Mouse (Mus musculus): ENCODE results near the gene Podxl.

Gene Podxl

DNA sequence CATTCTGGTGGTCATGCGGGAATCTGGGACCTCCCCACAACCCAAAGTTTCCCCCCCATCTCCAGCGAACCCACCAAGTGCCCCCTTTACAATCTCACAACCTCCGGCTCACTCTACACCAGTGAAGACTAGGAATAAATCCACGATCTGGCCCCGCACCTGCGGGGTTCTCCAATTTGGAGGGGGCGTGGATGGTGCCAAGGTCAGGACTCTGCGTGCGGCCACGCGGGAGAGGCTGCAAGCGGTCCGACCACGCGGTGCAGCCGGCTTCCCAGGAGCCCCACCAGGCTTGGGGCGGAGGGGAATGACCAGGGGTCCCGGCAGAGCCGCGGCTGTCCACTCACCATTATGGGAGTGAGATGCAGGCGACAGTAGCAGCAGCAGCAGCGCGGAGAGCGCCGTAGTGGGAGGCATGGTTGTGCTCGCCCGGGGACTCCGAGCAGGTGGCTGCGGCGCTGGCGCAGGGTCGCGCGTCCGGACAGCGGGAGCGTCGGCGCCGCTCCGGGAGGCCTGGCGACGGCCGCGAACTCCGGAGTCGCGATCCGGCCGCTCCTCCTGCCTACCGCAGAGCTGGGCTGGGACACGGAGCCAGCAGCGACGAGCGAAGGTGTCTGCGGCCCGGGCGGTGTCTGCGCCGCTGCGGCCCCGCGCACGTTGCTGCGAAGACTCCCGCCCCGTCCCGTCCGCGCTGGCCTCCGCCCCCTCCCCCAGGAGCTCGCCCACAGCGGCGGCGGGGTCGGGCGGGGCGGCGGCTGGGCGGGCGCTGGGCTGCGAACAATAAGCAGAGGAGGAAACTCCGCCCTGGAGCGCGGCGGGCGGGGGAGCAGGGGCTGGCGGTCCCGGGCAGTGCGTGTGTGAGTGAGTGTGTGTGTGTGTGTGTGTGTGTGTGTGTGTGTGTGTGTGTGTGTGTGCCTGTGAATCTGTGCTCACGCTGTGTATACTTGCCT, at the start of gene Podxl:
Podxl (minus strand) TSS at position 747 of the 947 bp plus-strand sequence.
- DNase-seq (ENCODE audit: low spot score in 2 of 2) = peak; percentile 37 to 70

DNA sequence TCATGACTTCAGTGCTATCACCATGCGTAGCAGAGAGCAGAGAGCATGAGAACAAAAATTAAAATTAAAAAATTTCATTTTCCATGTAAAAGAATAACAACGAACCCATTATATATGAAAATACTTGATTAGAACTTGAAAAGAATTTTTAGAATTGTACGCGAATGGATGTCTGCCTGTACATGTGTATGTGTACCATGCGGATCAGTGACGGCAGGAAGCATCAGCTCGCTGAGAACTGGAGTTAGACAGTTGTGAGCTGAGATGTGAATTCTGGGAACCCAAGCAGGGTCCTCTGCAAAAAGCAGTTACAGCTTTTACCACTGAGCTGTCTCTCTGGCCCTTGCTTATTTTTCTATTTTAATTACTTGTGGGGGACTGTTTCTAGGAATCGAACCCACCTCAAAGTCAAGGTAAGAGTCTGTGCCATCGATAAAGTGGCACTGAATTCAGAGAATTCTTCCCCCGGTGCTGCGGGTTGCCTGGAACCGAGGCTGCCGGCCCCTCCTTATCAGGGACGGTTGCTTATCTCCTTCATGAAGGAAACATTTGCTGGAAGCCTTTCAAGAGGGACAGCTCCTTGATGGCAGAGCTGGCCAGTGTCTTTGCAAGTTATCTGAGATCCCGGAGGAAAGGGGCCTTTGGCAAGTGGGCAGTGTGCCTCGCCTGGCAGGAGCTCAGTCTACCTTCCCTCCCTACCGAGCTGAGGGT, 48.9 kb upstream of the Podxl start:
- DNase-seq (ENCODE audit: low spot score in 2 of 2) = no peak

DNA sequence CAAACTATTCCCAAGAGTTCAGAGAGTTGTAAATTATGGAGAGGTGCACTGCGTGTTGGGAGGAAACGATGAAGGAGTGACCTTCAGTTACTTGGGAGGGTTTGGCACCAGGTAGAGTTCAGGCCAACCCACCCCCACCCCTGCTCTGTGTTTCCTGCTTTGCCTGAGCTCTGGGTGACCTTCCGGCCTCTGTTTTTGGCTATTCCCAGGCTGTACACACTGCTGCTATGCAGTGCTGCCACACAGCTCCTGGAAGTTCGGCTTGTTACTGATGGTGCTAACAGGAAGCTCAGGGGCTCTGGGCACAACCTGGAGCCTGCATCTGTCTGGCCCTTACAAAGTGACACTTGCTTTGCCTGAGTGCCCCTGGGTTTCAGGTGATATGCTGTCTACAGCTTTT, 42.6 kb upstream of the Podxl start:
- DNase-seq (ENCODE audit: low spot score in 2 of 2) = no peak

DNA sequence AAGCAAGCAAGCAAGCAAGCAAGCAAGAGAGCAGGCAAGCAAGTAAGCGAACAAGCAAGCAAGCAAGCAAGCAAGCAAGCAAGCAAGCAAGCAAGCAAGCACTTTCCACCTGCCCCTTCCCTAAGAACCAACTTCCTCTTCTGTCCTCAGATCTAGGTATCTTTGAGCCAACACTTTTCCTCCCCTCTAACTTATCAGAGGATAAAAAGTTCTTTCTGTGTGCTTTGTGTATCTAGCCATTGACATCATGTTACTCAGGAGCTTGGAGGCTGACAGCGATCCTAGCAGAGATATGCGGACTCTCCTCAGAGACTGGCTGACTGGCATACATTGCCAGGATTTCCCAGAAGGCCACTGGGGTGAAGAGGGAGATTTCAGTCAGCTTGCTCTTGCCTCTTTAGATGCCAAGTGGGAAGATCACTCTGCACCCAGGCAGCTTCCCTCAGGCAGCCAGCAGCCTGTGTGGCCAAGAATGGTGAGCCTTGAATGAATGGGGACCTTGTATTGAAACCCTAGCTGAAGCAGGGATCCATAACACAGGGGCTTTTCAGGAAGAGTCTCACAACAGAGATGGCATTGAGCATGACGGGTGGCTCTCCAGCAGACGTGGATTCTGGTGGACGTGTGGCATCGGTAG, 41.0 kb upstream of the Podxl start:
- no peak for DNase-seq (ENCODE audit: low spot score in 2 of 2)

DNA sequence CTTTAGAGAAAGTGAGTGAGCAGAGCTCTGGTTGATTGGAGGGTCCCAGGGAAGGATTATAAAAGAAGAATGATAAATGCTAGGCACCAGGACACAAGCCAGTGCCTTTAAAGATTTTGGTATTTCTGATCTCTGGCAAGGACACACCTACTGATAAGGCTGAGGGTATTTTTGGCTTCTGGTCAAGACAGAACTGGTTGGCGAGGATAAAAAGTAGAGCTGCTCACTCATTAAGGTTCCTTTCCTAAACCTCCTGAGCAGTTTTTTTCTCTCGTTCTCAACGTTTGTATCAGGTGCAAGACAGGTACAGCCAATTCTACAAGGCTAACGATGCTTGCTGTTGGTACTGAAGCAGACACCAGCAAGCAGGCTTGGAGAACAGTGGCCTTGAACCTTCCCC, 38.7 kb upstream of the Podxl start:
- no peak for DNase-seq (ENCODE audit: low spot score in 2 of 2)

DNA sequence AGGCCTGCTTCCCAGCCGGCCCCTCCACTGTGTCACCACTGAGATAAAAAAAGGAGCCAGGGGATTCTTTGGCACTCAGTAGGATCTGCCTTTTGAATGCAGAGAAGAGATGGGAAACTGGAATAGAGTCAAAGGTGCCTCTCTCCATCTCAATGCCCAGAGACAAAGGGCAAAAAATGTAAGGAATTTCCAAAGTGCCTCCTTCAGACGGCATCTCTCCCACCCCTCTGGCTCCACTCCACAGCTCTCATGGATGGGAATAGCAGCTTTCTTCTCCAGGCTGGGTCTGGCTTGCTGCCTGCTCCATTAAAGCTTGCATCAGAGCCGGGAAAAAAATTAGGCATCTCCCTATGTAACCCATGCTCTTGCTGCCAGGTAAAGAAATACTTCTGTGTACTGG, 37.4 kb upstream of the Podxl start:
- DNase-seq (ENCODE audit: low spot score in 2 of 2) = peak in 1 of 2 experiments; percentile 24

DNA sequence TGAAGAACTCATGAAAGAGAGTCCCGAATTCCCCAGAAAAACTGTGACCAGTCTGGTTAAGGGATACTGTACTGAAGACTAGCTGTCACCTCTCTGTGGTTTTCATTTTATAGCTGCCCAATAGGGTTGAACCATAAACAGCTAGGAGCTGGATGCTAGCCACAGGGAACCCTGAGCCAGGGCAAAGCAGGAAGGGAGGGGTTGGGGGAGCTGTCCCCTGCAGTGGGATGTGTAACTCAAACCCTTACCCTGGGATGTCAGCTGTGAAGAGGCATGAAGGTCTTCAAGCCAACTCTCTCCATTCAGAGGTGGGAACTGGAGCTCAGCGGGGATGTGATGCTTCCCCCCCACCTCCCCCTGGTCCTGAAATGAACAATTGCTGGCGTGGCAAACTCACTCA, 36.1 kb upstream of the Podxl start:
- DNase-seq (ENCODE audit: low spot score in 2 of 2) = no peak

DNA sequence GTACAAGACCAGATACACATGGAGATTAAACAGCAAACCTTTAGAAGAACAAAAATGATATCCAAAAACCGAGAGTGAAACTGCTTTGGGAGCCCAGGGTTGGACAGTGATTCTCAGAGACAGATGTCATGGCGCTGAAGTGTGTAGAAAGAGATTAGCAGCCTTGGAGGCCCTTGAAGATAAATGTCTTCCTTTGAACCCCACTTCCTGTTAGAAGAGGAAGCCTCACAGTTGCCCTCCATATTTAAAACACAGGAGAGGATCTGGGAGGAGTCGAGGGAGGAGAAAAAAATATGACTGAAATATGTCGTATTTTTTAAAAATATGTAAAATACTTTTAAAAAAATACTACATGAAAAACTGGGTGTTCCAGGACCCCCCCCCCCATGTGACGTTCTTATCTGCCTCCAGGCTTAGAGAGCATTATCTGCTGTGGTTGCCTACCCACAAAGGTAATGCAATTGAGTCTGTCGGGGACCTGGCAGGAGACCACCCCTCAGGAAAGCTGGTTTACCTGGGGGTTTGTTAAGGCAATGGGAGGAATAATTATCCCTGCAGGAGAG, 34.6 kb upstream of the Podxl start:
- DNase-seq (ENCODE audit: low spot score in 2 of 2) = no peak

DNA sequence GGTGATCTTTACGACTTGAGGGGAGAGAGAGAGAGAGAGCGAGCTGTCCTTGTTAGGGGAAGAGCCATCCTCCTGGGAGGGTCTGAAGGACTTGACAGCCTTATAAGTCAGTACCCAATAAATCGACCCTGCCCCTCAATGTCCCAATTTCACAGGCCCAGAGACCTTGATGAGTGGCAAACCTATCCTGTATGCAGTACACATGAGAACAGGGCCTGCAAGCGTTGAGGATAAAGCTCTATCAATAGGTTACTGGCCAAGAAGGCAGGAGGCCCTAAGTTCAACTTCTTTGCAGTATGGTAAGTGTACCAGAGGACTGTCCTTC, 33.3 kb upstream of the Podxl start:
- no peak for DNase-seq (ENCODE audit: low spot score in 2 of 2)

DNA sequence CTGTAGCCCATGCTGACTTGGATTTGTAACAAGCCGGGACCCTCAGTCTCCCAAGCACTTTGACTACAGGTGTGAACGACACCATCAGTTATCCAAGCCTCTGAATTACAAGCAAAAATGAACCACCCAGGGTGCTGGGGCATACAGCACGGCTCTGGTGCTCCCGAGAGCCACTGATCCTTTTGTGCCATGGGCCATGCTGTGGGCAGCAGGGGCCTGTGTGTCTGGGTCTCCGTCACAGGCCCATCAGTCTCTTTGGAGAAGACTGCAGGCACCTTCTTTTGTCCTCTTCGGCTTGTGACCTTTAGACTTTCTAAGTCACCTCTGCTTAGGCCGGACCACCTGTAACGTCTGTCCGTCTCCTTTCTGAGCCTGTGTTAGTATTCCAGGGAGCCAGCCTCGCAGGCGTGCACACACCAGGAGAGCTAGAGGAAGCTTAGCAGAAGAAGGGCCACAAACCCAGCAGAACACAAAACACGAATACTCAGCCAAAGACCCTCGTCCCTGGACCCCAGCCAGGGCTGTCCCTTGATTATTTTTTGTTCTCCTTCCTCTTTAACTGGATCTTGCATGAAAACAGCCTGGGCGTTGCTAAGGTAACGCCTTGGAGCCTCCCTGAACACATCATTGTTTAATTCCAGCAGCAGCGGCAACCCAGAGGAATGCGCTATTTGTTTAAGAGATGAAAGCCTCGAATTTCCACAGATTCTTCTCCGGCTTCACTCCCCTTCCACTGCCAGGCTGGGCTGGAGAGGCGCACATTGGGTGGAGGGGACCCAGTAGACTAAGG, 32.8 kb upstream of the Podxl start:
- DNase-seq (ENCODE audit: low spot score in 2 of 2) = peak in 1 of 2 experiments; percentile 30

DNA sequence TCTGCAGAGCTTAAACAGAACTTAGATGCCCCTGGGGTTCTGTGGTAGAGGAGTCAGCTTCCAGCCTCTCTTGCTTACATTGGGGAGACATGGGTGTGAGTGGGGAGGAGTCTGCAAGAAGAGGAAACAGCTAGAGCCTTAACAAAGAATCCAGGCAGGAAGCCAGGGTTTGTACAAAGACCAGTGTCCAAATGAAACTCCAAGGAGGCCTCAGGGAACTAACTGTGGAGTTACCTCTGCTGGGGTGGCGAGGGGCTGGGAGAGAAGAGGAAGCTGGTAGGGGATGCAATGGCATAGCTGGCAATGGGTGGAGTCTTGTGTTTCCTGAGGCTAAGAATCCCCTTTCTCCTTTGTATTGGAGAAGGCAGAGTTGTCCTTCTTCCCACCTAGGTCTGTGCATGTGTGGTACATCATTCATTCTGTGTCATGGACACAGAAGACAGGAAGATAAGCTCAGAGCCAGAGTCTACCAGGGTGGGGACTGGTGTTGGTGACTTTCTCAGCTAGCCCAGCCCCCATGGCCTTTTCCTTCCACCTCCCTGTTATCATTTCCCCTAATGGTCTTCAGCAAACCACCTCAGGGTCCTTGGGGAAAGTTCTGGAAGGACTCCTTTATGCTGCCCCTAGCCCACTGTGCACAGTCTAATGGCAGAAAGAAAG, 28.9 kb upstream of the Podxl start:
- DNase-seq (ENCODE audit: low spot score in 2 of 2) = no peak

DNA sequence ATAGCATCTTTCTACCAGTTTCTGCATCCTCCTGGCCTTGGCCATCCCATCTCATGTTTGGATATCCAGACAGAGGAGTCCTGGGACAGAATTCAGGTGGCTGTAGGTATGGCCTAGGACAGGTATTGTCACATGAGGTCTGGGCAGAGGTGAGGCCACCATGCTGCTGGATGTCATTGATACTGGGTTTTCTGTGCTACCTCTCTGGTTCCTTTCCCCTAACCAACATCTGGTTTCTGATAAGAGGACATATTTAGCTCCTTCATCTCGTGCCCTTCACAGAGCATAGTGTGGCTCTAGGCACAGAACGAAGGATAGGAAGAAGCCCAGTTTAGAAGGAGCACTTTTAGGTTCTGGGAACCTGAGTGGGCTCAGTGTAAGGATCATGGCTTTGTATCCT, 28.3 kb upstream of the Podxl start:
- DNase-seq (ENCODE audit: low spot score in 2 of 2) = no peak

DNA sequence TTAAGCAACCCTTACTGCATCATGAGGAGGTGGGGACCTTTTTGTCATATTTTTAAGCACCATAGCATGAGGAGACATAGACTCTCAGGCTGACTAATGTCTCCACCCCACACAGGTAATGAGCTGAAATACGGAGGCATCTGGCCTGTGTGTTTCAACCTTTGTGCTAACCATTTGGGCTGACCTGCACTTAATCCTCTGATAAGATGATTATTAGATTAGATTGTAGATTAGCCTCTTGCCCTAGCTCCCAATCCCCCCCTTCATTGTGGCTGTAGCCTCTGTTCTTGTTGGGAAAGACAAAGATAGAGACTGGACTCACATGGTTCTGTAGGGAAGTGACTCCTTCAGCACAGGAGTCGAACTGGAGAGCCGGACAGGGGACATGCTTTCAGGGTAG, 27.9 kb upstream of the Podxl start:
- no peak for DNase-seq (ENCODE audit: low spot score in 2 of 2)

DNA sequence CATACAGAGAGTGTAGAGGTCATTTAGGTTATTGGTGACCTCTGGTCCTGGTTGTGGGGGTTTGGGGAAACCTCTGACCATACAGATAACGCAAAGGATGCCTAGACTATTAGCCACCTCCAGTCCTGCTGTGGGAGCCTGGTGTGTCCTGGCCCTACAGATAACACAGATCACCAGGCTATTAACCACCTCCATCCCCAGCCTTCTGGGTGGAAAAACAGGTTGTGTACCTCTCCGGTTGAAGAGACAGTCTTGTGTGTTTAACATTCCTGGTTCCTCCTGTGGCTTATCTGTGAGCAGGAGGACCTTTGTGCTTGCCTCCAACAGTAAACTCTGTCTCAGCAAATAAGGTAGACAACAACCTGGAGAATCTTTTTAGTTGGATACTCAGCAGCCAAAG, 27.0 kb upstream of the Podxl start:
- DNase-seq (ENCODE audit: low spot score in 2 of 2) = no peak

DNA sequence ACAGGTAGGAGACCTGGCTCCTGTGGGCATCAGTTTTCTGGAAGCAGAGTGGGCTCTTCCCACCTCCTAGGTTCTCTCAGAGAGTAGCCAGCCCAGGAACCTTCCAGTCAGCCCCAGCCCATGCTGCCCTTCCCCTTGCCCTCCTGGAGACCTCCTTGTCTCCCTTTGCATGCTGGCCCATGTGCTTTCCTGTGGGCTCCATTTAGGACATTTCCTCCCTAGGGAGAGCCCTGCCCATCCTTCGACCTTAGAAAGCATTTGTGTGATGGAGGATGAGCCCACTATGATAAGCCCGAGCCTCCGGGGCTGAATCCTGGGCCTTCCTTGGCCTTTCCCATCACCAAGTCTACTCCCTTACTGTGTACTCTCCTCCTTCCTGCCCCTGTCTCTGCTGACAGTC, 25.5 kb upstream of the Podxl start:
- no peak for DNase-seq (ENCODE audit: low spot score in 2 of 2)

DNA sequence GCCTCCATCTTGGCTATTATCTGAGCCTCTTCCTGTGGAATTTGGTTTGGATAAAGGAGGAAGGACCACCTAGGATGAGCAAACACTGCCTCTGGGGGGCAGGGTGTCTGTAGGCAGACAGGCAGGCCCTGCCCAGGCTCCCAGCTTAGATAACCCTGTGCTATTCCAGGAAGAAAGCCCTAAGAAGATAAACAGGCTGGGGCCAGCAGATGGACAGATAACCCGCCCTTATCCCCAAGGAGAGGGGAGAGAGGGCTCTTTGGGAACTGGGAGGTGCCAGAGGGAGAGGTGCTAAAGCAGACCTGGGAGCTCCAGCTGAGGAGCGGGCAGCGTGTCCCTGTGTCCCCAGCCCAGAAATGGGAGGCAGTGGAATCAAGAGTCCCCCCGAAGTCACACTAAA, 23.9 kb upstream of the Podxl start:
- DNase-seq (ENCODE audit: low spot score in 2 of 2) = no peak

DNA sequence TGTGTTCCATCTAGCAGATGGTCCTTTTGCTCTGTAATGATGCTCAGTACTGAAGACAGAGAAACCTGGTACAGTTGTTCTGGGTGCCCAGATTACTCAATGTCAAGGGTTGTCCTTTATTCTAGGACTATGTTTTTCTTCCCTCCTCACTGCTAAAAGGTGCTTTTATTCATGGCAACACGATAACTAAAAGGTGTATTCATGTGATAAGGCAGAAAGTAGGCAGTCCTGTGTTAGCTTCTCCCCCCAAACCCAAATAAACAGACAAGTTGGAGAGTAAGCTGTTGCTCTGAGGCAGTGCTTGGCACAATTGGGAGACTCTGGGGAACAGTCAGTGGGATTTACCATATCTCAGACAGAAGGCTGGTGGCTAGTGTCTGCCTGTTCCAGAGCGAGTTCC, 22.3 kb upstream of the Podxl start:
- no peak for DNase-seq (ENCODE audit: low spot score in 2 of 2)

DNA sequence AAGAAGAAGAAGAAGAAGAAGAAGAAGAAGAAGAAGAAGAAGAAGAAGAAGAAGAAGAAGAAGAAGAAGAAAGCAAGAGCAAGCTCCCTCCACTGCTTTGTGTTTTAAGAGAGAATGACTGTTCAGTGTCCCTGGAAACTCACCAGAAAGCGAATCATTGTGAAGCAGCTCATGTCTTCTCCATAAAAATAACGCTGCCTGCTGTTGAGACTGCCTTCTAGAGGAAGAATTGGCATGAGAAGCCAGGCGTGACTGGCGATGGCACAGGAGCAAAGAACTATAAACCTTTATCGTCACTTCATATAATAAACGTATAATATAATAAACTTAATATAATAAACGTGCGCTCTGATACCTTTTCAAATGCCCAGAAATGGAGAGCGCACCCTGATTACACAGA, 12.4 kb upstream of the Podxl start:
- DNase-seq (ENCODE audit: low spot score in 2 of 2) = no peak

DNA sequence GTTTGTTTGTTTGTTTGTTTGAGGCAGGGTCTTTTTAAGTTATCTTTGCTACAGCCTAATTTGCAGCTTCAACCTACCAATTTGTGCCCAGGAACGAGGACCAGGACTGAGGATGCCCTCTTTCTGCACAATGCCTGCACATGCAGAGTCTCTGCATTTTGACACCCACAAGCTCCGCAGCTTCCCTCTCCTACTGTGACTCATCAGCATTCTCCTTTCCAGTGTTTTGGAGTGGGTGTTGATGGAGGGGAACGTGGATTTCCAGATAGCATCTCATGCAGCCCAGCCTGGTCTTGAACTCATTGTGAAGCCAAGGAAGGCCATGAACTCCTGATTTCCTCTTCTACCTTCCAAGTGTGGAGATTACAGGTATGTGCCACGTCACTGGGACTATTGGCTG, 11.3 kb upstream of the Podxl start:
- no peak for DNase-seq (ENCODE audit: low spot score in 2 of 2)

DNA sequence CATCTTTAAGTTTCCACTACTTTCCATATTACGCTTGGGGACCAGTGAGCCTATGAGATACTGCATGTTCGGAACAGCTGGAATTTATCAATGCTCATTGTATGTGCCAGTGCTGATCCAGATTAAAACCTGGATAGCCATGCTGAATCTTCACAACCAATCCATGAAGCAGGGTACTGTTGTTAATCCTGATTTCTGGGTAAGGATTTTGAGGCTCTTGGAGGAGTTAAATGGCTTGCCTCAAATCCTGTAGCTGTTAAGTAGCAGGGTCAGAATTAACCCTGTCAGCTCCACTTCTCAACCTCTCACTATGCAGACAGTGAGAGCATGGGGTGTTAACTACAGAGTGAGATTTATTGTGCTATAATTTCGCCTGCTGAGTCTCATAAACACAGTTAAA, 7.7 kb upstream of the Podxl start:
- no peak for DNase-seq (ENCODE audit: low spot score in 2 of 2)

DNA sequence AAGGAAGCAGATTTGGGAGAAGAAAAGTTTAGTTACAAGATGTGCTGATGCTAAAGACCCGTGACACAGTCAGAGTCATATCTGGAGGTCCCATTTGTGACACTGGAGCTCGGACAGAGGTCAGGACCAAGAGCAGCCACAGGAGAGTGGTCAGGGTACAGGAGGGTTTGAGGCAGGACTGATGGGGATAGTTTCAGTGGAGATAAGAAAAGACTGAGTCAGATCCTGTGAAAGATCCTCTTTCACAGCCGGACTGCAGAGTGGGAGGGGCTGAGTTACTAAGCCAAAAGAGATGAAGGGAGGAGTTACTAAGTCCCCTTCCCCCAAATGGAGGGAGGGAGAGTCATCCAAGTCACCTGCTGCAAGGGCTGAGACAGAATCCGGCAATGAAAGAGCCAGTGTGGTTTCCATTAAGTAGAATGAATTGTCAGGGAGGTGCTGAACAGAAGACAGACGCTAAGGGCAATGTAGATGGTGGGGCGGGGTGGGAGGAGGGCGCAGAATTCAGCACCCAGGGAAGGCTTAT, 4.4 kb upstream of the Podxl start:
- no peak for DNase-seq (ENCODE audit: low spot score in 2 of 2)
